Mouse (Mus musculus) forebrain, embryonic 10.5 days (tissue): Measurements from ENCODE around the gene Krt9. TPM values are rescaled to one million over a fixed set of nuclear protein-coding genes. Genes with fewer than 3 reads are reported as not detected.
"Not testable (repeated sequence)": the region's sequence is repeated elsewhere in the genome, so short reads cannot be mapped to it uniquely, and the experiment has no call there.

Experiments
- DNase-seq: peaks from one replicate; pipeline ENCODE4 v3.0.0-alpha.2; 2017; ENCODE audit warnings: low spot score; ENCODE audit errors: extremely low spot score
- H3K27ac ChIP-seq: fragments of 300-500 bp; sonication (generic); 2 replicates; pipeline ENCODE4 v1.5.1; 2016; ENCODE audit warnings: mild to moderate bottlenecking
- H3K27me3 ChIP-seq: fragments of 300-500 bp; sonication (generic); 2 replicates; pipeline ENCODE4 v1.6.1; 2016; ENCODE audit warnings: mild to moderate bottlenecking; ENCODE audit not compliant: poor library complexity, severe bottlenecking
- H3K36me3 ChIP-seq: fragments of 300-500 bp; sonication (generic); replicated peaks from 2 replicates; pipeline ENCODE4 v1.6.1; 2016; ENCODE audit warnings: mild to moderate bottlenecking, moderate library complexity
- H3K4me1 ChIP-seq: fragments of 300-500 bp; sonication (generic); 2 replicates; pipeline ENCODE4 v1.6.1; 2016
- H3K4me3 ChIP-seq: fragments of 300-500 bp; sonication (generic); 2 replicates; pipeline ENCODE4 v1.5.1; 2016; ENCODE audit warnings: mild to moderate bottlenecking, moderate library complexity
- H3K9me3 ChIP-seq: fragments of 300-500 bp; sonication (generic); 2 replicates; pipeline ENCODE4 v1.6.1; 2016; ENCODE audit warnings: mild to moderate bottlenecking, moderate library complexity
- WGBS: fragments of 180-500 bp; shearing (Covaris S2); methylation state at CpG from one replicate; pipeline ENCODE4 v1.1.7; 2016; 5-methylcytosine and 5-hydroxymethylcytosine counted together
- polyA plus RNA-seq: library from polyadenylated mRNA; unstranded; fragments of >200 nt; fragmentation: Nextera tagmentation; extraction: Ambion mirVana; gene quantifications from 2 replicates; pipeline ENCODE4 v1.2.1, GENCODE M21; 2016

The Krt9 gene
- polyA plus RNA-seq = not detected in 2 replicates

DNA sequence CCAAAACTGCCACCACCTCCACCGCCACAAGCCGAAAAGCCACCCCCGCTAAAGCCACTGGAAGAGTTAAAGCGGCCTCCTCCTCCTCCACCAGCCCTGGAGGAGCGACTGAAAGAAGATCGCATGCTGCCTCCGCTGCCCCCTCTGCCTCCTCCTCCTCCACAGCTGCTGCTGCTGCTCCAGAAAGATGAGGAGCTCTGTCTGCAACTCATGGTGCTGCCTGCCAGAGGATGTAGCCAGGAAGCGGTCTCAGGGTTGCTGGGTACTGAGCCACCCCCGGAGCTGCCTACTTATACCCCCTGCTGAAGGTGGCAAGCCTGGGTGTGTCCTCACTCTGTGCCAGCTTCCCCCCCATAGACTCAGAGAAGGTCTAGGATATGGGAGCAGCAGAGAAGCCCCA, at the start of gene Krt9:
Gene Krt9, minus strand, starts transcription at position 255 of the 400 bp plus-strand sequence.
- Histone ChIP-seq H3K36me3 (no peaks in the 10 kb centered on the region), H3K4me3 (no peak within 1 kb of the TSS), H3K4me1 (no peaks in the 10 kb centered on the region), H3K9me3 (no peaks in the 10 kb centered on the region), H3K27ac (no peak within 1 kb of the TSS), H3K27me3 (no peaks in the 10 kb centered on the region)
- 77% methylated on average over 9 of the region's 9 CpGs for WGBS
- no peak for DNase-seq

DNA sequence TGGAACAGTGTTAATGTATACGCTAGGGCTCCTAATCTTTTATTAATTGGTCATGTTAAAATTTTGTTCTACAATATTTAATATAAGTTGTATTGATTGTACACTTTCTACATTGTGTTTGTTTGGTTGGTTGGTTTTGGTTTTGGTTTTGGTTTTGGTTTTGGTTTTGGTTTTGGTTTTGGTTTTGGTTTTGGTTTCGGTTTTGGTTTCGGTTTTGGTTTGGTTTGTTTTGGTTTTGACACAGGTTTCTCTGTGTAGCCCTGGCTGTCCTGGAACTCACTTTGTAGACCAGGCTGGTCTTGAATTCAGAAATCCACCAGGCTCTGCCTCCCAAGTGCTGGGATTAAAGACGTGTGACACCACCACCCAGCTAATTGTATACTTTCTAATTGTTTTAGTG, 47.2 kb upstream of the Krt9 start:
- H3K4me3 ChIP-seq, H3K9me3 ChIP-seq, H3K27ac ChIP-seq, H3K4me1 ChIP-seq, H3K36me3 ChIP-seq, H3K27me3 ChIP-seq: not testable (repeated sequence)
- WGBS = 86% methylated on average over 4 of the region's 4 CpGs
- peak; percentile 7 for DNase-seq

DNA sequence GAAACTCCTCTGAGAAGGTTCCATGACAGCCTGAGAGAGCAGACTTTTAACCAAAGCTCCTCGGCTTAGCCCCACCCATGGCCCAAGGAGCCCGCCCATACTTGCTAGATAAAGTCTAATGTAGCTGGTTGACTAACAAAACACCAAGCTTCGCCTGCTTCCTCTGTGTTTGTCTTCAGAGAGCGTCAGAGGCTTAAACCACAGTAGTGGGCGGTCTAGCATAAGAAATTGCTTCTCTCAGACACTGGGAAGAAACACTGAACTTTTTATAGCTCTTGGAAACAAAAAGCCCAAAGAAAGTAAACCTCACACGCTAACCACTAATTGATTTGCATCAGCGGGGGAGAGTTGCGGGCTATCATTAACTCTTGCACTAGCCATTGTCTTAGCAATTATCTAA, 28.7 kb upstream of the Krt9 start:
- no peak for DNase-seq
- 71% methylated on average over 8 of the region's 8 CpGs for WGBS
- no peak overlapping the region for H3K4me3 ChIP-seq
- no peaks in the 10 kb centered on the region for H3K36me3 ChIP-seq
- peaks cover 8% of the 10 kb centered on the region; the same call in 1 of the 2 replicates for H3K4me1 ChIP-seq
- H3K9me3 ChIP-seq = peaks cover 12% of the 10 kb centered on the region; the same call in 1 of the 2 replicates
- H3K27ac ChIP-seq = no peak overlapping the region
- no peaks in the 10 kb centered on the region for H3K27me3 ChIP-seq

DNA sequence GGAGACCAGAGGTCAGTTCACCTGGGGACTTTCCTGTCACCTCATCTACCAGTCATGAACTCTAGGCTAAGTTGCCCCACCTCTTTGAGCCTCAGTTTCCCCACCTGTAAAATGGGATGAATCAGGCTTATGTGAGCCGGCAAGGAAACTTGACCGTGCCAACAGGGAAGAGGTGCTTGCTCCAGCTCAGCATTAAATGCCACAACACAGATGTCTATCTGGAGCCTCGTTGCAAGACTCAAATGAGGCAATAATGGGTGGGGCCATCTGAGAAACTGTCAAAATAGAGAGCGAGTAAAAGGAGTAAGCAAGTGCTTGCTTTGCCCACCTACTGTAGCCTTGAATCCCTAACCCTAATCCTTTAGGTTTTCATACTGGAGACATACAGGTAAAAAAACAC, 26.3 kb upstream of the Krt9 start:
- 87% methylated on average over 4 of the region's 4 CpGs for WGBS
- Histone ChIP-seq H3K4me1 (peaks cover 8% of the 10 kb centered on the region; the same call in 1 of the 2 replicates), H3K4me3 (no peak overlapping the region), H3K27me3 (no peaks in the 10 kb centered on the region), H3K27ac (no peak overlapping the region), H3K9me3 (no peaks in the 10 kb centered on the region; the same call in 1 of the 2 replicates), H3K36me3 (no peaks in the 10 kb centered on the region)
- no peak for DNase-seq

DNA sequence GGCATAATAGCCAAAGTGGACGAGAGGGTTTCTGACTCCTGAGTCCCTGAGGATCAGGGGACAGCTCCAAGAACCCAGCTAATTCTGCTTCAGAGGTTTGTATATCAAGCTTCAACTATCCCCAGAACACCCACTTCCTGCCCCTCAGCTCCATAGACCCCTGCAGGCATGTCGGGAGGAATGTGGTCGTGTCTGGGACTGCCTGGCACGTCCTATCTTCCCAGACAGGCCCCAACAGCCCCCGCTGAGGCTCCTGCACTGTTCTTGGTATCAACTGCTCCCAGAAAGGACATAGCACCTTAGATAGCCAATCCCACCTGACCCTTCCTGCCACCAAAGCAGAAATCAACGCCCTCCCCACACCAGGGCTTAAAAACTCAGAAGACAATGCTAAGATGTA, 15.5 kb upstream of the Krt9 start:
- Histone ChIP-seq H3K27me3 (no peaks in the 10 kb centered on the region), H3K27ac (no peak overlapping the region), H3K4me3 (no peak overlapping the region), H3K9me3 (no peaks in the 10 kb centered on the region), H3K4me1 (no peaks in the 10 kb centered on the region), H3K36me3 (no peaks in the 10 kb centered on the region)
- DNase-seq = no peak
- WGBS = 70% methylated on average over 6 of the region's 6 CpGs

DNA sequence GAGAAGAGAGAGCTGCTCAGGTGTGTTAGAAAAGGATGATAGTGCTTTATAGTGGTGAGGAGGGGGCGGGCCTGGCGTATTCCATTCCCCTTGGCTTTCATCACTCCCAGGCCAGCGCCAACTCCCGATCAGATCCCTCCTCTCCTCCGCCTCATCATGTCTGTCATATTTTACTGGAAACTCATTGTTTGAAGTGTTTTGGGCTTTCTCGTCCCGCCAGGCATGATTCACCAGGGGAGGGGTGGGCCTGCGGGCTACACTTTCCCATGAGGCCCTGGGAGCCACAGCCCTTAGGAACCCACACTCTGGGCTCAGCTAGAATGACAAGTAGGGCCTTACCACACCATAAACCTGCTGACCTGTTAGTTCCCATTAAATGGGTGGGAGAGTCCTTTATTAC, 14.5 kb upstream of the Krt9 start, which contains the start of gene Krt14:
Gene Krt14, minus strand, starts transcription at position 51 of the 400 bp plus-strand sequence.
- Histone ChIP-seq H3K27ac (no peak within 1 kb of the TSS), H3K4me1 (no peaks in the 10 kb centered on the region), H3K27me3 (no peaks in the 10 kb centered on the region), H3K4me3 (no peak within 1 kb of the TSS), H3K9me3 (no peaks in the 10 kb centered on the region), H3K36me3 (no peaks in the 10 kb centered on the region)
- DNase-seq = no peak
- WGBS = 92% methylated on average over 8 of the region's 8 CpGs

DNA sequence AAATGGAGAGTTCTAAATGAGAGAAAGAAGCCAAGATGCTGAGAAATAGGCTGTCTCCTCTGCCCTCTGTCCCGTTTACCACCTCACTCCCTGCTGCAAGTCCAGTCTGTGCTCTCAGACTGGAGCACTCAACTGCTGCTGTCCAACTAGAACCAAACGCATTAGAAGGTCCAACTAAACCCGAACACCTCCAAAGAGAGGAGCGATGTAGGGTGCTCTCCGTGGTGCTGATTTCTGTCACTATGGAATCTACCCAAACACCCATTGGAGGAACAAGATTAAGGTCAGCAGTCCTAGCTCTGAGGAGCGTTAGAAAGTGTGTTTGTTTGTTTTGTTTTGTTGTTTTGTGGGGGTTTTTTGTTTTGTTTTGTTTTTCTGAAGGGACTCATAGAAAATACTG, 10.4 kb upstream of the Krt9 start:
- H3K4me1 ChIP-seq = no peaks in the 10 kb centered on the region
- no peaks in the 10 kb centered on the region for H3K36me3 ChIP-seq
- H3K27me3 ChIP-seq = no peaks in the 10 kb centered on the region
- no peak overlapping the region for H3K4me3 ChIP-seq
- no peaks in the 10 kb centered on the region for H3K9me3 ChIP-seq
- WGBS = 24% methylated on average over 6 of the region's 6 CpGs
- DNase-seq = peak; percentile 27
- no peak overlapping the region for H3K27ac ChIP-seq

DNA sequence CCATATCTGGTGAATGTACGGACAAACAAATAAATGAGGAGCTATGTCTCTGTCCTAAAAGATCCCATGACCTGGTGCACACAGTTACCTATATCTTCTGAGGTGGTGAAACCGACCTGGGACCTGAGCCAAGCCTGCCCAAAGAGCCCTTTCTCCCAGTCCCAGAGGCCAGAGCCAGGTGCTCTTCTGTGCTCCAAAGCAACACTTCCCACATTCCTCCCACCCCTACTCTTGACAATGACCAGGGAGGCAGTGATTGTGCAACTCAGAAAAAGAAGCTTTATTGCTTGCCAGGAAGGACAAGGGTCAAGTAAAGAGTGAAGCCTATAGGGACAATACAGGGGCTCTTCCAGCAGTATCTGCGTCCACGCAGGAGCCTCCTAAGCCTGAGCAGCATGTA, 9.9 kb upstream of the Krt9 start:
- H3K36me3 ChIP-seq = no peaks in the 10 kb centered on the region
- H3K9me3 ChIP-seq = no peaks in the 10 kb centered on the region
- H3K4me1 ChIP-seq = no peaks in the 10 kb centered on the region
- H3K4me3 ChIP-seq = no peak overlapping the region
- DNase-seq = no peak
- WGBS = 83% methylated on average over 4 of the region's 4 CpGs
- H3K27me3 ChIP-seq = no peaks in the 10 kb centered on the region
- no peak overlapping the region for H3K27ac ChIP-seq

DNA sequence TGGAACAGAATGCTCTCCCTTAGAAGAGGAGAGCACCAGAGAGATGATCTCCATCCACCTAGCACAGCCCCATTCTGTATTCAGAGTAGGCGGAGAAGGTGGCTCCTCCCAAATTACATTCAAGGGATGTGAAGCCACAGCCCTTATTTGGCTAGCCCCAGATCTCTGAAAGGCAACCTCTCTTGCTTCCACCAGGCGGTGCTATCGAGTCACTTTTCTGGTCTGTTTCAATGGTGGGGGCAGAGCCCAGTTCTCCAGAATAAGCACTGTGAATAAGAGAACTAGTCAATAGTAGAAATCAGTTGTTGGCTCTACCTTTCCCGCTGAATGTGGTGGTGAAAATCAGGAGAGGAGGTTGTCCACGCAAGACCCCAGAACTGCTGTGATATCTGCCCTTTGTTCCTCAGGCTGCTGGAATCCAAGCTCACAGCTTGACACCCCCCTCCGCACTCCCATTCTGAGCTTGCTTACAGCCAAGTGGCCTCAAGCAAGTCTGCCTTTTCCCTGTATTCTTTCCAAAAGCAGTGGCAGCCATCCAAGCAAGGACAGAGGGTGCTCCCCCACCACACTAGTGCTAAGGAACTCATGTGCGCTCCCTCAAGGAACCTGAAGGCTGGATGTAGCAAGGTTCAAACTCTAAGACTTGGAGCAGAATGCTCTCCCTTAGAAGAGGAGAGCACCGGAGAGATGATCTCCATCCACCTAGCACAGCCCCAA, 7.2 kb upstream of the Krt9 start:
- DNase-seq = peak; percentile 20
- no peaks in the 10 kb centered on the region for H3K4me1 ChIP-seq
- no peak overlapping the region for H3K27ac ChIP-seq
- no peaks in the 10 kb centered on the region for H3K9me3 ChIP-seq
- no peaks in the 10 kb centered on the region for H3K27me3 ChIP-seq
- WGBS = 49% methylated on average over 8 of the region's 8 CpGs
- H3K4me3 ChIP-seq = no peak overlapping the region
- no peaks in the 10 kb centered on the region for H3K36me3 ChIP-seq

DNA sequence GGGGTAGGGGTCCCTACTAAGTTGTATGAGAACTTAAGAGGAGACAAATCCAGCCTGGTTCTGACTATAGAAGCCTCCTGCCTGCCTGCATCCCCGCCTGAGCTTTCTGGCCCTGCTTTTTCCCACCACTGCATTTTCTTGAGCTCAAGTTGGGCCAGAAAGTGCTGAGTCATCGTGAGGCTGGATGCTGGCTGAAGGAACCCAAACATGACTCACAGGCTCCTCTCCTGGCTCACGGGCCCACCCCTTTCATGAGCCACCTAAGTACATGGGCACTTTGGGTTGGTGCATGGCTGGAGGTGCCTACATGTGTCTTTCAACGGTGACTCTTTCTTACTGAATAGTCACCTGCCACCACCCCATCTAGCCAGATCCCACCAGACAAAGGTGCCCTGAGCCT, 5.6 kb upstream of the Krt9 start:
- Histone ChIP-seq H3K27me3 (no peaks in the 10 kb centered on the region), H3K9me3 (no peaks in the 10 kb centered on the region), H3K36me3 (no peaks in the 10 kb centered on the region), H3K4me3 (no peak overlapping the region), H3K4me1 (no peaks in the 10 kb centered on the region), H3K27ac (no peak overlapping the region)
- no peak for DNase-seq
- WGBS = 79% methylated on average over 4 of the region's 4 CpGs

DNA sequence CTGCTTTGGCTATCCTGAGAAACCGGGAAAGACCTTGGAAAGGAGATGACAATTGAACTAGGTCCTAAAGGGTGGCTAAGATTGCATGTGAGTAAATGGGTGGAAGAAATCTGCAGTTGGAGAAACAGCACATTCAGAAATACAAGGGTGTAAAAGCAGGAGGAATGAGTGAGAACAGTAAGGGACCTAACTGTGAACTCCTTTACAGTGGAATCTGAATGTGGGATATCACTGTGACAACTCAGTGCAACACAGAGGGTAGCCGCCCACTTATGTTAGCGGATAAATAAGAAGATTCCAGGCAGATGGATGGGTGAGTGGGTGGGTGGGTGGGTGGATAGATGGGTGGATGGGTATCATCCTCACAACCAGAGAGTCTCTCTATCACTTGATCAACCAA, 1.2 kb downstream of the Krt9 start:
- Histone ChIP-seq H3K4me1 (no peaks in the 10 kb centered on the region), H3K27me3 (no peaks in the 10 kb centered on the region), H3K9me3 (no peaks in the 10 kb centered on the region), H3K4me3 (no peak overlapping the region), H3K27ac (no peak overlapping the region), H3K36me3 (no peaks in the 10 kb centered on the region)
- DNase-seq = no peak
- WGBS = 91% methylated on average over 3 of the region's 3 CpGs

DNA sequence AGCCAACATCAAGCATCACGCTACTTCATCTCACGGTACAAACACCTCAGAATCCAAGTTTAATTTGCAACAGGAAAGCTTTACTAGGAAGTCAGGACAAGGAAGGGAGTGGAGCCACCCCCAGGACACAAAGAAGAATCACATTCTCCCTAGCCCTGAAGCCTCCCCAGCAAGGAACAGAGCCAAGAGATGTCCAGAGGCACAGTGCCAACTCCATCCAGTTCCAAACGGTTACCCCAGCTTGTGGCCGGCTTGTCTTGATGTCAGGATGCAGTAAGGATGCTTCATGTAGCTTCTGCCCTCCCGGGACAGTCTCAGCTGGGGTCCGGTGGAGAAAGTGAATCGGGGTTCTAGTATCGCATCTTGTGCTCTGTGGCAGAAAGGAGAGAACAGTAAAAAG, 6.3 kb downstream of the Krt9 start:
- 91% methylated on average over 8 of the region's 8 CpGs for WGBS
- Histone ChIP-seq H3K27ac (no peak overlapping the region), H3K4me1 (no peaks in the 10 kb centered on the region), H3K9me3 (no peaks in the 10 kb centered on the region), H3K27me3 (no peaks in the 10 kb centered on the region), H3K4me3 (no peak overlapping the region), H3K36me3 (no peaks in the 10 kb centered on the region)
- DNase-seq = no peak

DNA sequence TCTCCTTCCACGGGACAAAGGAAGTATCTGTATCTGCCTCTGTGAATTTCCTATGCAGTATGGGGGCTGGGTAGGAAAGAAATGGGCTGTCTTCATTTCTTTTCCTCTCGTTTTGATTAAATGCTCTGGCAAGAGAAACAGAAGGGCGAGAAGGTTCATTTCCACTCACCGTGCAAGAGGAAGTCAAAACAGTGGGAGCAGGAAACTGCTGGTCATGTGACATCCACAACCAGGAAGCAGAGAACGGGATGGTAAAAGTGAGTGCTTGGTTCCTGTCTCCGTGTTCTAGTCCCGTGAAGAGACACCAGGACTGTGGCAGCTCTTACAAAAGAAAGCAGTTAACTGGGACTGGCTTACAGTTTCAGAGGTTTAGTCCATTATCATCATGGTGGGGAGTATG, 11.3 kb downstream of the Krt9 start:
- H3K4me3 ChIP-seq = no peak overlapping the region
- H3K9me3 ChIP-seq = no peaks in the 10 kb centered on the region
- no peak for DNase-seq
- WGBS = 84% methylated on average over 7 of the region's 7 CpGs
- H3K36me3 ChIP-seq = no peaks in the 10 kb centered on the region
- no peak overlapping the region for H3K27ac ChIP-seq
- H3K4me1 ChIP-seq = no peaks in the 10 kb centered on the region
- H3K27me3 ChIP-seq = no peaks in the 10 kb centered on the region

DNA sequence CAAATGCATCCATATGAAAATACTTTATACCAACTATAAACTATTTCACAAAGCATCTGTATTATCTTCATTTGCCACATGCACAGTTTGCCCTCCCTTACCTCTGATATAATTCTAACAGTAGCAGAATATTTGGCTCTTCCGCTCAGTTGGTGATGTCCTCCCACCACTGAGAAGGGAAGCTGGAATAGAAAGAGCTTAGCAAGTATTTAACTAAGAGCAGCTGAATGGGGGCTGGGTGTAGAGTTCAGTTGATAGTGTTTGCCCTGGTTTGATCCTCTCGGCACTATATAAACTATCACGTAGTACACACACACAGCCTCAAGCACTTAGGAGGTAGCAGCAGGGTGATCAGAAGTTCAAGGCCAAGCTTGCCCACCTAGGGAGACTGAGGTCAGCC, 13.8 kb downstream of the Krt9 start:
- Histone ChIP-seq H3K36me3 (no peaks in the 10 kb centered on the region), H3K4me3 (no peak overlapping the region), H3K27ac (no peak overlapping the region), H3K9me3 (no peaks in the 10 kb centered on the region), H3K4me1 (no peaks in the 10 kb centered on the region), H3K27me3 (no peaks in the 10 kb centered on the region)
- 90% methylated on average over 3 of the region's 3 CpGs for WGBS
- DNase-seq = no peak
